Comparison of ENCODE assay signal across 32 mouse cellular contexts in the genomic region with DNA sequence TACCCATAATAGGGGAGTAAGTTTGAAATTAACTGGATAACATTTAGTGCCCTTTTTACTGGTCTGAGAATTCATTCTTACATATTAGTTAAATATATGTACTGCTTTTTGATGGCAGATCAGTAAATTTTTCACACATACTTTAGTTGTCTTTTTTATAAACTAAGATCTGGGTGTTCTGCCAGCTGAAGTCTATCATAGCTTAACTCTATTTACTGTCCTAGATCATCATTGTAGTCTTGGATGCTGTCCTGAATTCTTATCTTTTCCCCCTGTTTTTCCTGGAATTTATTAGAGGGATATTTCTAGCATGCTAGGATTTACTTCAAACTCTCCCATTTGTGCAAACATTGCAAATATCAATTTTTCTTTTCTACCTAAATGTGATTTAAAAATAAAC.
"Had no signal": no experiment of that assay in that cellular context is flagged by ENCODE, and none has a peak within 500 bp of the region (broad histone marks: within the 10 kb centered on the region; RNA-seq: fewer than 3 reads in every experiment).

No protein-coding gene starts in this region.

- H3K36me3 ChIP-seq: limb, embryonic 10.5 days; limb, embryonic 12.5 days; limb, embryonic 13.5 days; limb, embryonic 15.5 days; liver, embryonic 12.5 days; liver, embryonic 13.5 days; liver, embryonic 15.5 days; lung, embryonic 15.5 days; midbrain, embryonic 10.5 days; midbrain, embryonic 12.5 days; midbrain, embryonic 13.5 days; midbrain, embryonic 15.5 days; neural tube, embryonic 12.5 days; neural tube, embryonic 13.5 days had no signal

- H3K4me3 ChIP-seq: left cerebral cortex, adult 2 months; limb, embryonic 10.5 days; limb, embryonic 12.5 days; limb, embryonic 13.5 days; limb, embryonic 15.5 days; liver, embryonic 12.5 days; liver, embryonic 13.5 days; liver, embryonic 15.5 days; lung, embryonic 15.5 days; megakaryocyte, embryonic 14.5 days; midbrain, embryonic 10.5 days; midbrain, embryonic 12.5 days; midbrain, embryonic 13.5 days; midbrain, embryonic 15.5 days; myocyte; neural tube, embryonic 12.5 days; neural tube, embryonic 13.5 days had no signal

- H3K27me3 ChIP-seq: limb, embryonic 12.5 days; limb, embryonic 13.5 days; limb, embryonic 15.5 days; liver, embryonic 12.5 days; liver, embryonic 13.5 days; liver, embryonic 15.5 days; lung, embryonic 15.5 days; megakaryocyte, embryonic 14.5 days; midbrain, embryonic 12.5 days; midbrain, embryonic 13.5 days; midbrain, embryonic 15.5 days; neural tube, embryonic 12.5 days; neural tube, embryonic 13.5 days had no signal

- H3K27ac ChIP-seq: left cerebral cortex, adult 2 months; limb, embryonic 10.5 days; limb, embryonic 12.5 days; limb, embryonic 13.5 days; limb, embryonic 15.5 days; liver, embryonic 12.5 days; liver, embryonic 13.5 days; liver, embryonic 14.5 days; liver, embryonic 15.5 days; lung, embryonic 15.5 days; macrophage; midbrain, embryonic 10.5 days; midbrain, embryonic 12.5 days; midbrain, embryonic 13.5 days; midbrain, embryonic 15.5 days; neural tube, embryonic 12.5 days; neural tube, embryonic 13.5 days had no signal

- H3K9ac ChIP-seq: limb, embryonic 12.5 days; limb, embryonic 13.5 days; limb, embryonic 15.5 days; liver, embryonic 12.5 days; liver, embryonic 13.5 days; liver, embryonic 14.5 days; liver, embryonic 15.5 days; liver, postnatal 0 days; lung, embryonic 15.5 days; midbrain, embryonic 12.5 days; midbrain, embryonic 13.5 days; midbrain, embryonic 15.5 days; neural tube, embryonic 12.5 days; neural tube, embryonic 13.5 days had no signal

- H3K4me1 ChIP-seq: limb, embryonic 10.5 days; limb, embryonic 12.5 days; limb, embryonic 13.5 days; limb, embryonic 15.5 days; liver, embryonic 12.5 days; liver, embryonic 13.5 days; liver, embryonic 15.5 days; lung, embryonic 15.5 days; megakaryocyte, embryonic 14.5 days; midbrain, embryonic 10.5 days; midbrain, embryonic 12.5 days; midbrain, embryonic 13.5 days; midbrain, embryonic 15.5 days; neural tube, embryonic 12.5 days; neural tube, embryonic 13.5 days had no signal

- ATAC-seq: liver, embryonic 12.5 days; liver, postnatal 0 days; lung, postnatal 0 days; midbrain, embryonic 13.5 days; midbrain, embryonic 15.5 days; midbrain, embryonic 16.5 days had no signal

- H3K4me2 ChIP-seq: limb, embryonic 12.5 days; limb, embryonic 13.5 days; limb, embryonic 15.5 days; liver, embryonic 11.5 days; liver, embryonic 12.5 days; liver, embryonic 13.5 days; liver, embryonic 15.5 days; lung, embryonic 15.5 days; midbrain, embryonic 11.5 days; midbrain, embryonic 12.5 days; midbrain, embryonic 13.5 days; midbrain, embryonic 15.5 days; neural tube, embryonic 12.5 days; neural tube, embryonic 13.5 days had no signal

- DNase-seq: left cerebral cortex, postnatal 4 days; liver; liver, embryonic 13.5 days; liver, postnatal 0 days; lung, adult 18-20 months; lung, adult 2 months; lung, postnatal 10 days; lung, postnatal 14 days; lung, postnatal 36 days; midbrain, embryonic 14.5 days had no signal

- H3K9me3 ChIP-seq: limb, embryonic 10.5 days; limb, embryonic 12.5 days; limb, embryonic 13.5 days; limb, embryonic 15.5 days; liver, embryonic 12.5 days; liver, embryonic 13.5 days; liver, embryonic 15.5 days; lung, embryonic 15.5 days; midbrain, embryonic 10.5 days; midbrain, embryonic 12.5 days; midbrain, embryonic 13.5 days; midbrain, embryonic 15.5 days; neural tube, embryonic 12.5 days; neural tube, embryonic 13.5 days had no signal
